Mouse (Mus musculus) layer of hippocampus, adult 8-10 months (tissue): ENCODE results near the gene Fshr. TPM values are rescaled to one million over a fixed set of nuclear protein-coding genes. Genes with fewer than 3 reads are reported as not detected.

Experiments used
- DNase-seq, 2 experiments: peaks; one replicate each; pipeline ENCODE4 v3.0.0; 2022; ENCODE audit warnings: low spot score in 2 of 2
- total RNA-seq, 4 experiments: library from RNA; stranded (reverse); gene quantifications; 2 replicates each; pipeline ENCODE4 v1.2.4; 2022

Fshr gene
- total RNA-seq, 4 experiments from 2014 or later, result not detected

DNA sequence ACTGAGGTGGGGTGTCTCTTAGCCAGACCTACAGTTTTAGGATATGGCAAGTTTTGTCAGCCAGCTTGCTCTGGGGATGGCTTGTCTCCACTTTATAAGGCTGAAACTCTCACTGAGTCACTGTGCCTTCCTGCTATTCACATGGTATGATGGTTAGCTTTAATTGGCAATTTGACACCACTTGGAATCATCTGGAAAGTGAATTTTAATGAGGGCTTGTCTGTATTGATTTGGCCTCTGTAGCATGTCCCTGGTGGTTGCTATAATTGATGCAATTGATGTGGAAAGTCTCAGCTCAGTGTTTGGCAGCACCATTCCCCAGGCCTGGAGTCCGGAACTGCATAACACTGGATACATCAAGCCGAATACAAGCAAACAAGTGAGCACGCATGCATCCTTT is 164.4 kb downstream of the Fshr start:
- DNase-seq, result no peak

- no peak for DNase-seq
Measured at GRCm38 (mm10) chr17:89034627-89035026, 165.8 kb downstream of the Fshr start.

DNA sequence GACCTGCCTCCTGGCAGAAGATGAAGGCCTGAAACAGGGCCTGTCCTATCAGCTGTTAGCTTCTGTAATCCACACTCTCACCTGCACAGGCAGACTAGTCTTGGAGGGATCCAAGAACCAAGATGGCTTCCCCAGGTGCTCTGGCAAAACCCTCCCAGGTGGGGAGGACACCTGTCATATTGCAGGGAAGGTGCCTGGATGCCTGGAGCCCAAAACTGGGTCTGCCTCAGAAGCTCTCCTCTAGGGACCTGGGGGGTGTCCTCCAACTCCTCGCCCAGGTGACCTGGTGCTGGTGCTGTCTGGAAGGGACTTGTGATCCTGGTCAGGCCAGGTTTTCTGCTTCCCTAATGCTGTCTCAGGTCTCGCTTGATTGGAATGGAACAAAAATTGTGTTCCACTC is 167.5 kb downstream of the Fshr start:
- DNase-seq, result no peak

- DNase-seq, result no peak
Measured at GRCm38 (mm10) chr17:89019518-89019917, 181.0 kb downstream of the Fshr start.

DNA sequence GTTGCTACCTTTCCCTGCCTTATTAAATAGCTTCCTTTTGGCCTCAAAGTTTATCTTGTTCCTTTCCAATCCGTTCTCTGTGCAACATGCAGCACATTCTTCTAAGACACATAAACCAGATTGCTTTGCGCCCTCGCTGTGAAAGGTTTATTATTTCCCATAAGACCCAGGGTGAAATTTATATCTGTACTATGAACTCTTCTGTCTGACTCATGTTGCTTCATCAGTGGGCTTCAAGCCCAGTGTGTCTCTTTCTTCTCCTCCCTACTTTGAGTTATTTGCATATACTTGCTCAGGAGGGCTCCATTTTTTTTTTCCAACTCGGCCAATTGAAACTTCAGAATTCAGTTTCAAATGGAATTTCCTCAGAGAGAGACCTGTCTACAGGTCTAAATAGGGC is 183.5 kb downstream of the Fshr start:
- DNase-seq, result no peak

GRCm38 (mm10) chr17:89013691-89014090 is 186.8 kb downstream of the Fshr start:
- no peak for DNase-seq

GRCm38 (mm10) chr17:89009117-89009516 is 191.4 kb downstream of the Fshr start:
- DNase-seq, result no peak

GRCm38 (mm10) chr17:89008680-89009079 is 191.8 kb downstream of the Fshr start:
- no peak for DNase-seq

GRCm38 (mm10) chr17:89005959-89006358 is 194.5 kb downstream of the Fshr start:
- DNase-seq, result no peak

- no peak for DNase-seq
Measured at GRCm38 (mm10) chr17:88999907-89000306, 200.6 kb downstream of the Fshr start.

GRCm38 (mm10) chr17:88998243-88998642 is 202.2 kb downstream of the Fshr start:
- no peak for DNase-seq

DNA sequence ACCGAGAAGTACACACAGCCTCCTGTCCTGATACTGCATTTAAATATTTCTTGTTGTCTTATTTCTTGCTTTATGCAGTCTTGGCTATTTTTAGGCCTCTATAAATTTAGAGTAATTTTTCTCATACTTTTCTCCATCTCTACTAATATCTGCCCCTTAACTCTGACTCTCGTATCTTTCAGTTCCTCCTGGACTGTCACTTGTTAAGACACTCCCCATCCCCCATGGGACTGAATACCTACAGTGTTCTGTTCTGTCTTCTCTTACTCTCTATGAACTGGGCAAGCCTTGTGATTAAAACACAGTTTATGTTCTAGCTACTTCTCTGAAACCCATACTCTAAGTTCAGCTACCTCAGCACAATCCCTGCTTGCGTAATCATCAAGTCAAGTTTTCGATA is 209.2 kb downstream of the Fshr start:
- DNase-seq, result no peak

DNA sequence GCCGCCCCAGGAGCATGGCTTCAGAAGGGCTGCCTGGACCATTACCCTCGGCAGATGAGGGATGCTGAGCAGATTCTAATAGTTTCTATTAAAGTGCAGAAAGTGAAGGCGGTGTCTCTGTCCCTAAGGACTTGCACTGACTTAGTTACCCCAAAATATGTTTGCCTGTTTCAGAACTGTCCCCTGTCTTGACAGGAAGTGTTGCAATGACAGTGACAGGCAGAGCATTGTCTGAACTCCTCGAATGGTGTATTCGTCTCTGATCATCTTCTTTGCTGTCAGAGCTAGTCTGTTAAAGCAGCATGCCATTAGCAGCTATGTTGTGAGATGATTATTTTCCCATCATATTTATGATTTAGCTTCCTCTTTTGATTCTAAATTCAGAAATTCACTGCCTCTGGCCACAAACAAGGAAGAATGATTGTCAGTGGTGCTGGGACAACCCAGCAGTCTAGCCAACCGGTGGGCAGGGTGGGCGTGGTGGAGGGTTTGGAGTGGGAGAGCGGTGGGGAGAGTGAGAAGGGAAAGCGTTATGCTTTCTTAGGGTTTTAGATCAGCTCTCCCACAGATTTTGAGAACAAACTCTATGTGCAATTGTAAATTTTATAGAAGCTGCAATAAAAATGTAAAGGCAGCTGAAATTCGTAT is 219.6 kb downstream of the Fshr start:
- DNase-seq, result no peak

- DNase-seq, result no peak
Measured at GRCm38 (mm10) chr17:88974538-88974937, 225.9 kb downstream of the Fshr start.

GRCm38 (mm10) chr17:88966028-88966427 is 234.4 kb downstream of the Fshr start:
- no peak for DNase-seq

GRCm38 (mm10) chr17:88954011-88954410 is 246.5 kb downstream of the Fshr start:
- DNase-seq, result peak; percentile 64 to 74

- no peak for DNase-seq
Measured at GRCm38 (mm10) chr17:88938153-88938681, 262.3 kb downstream of the Fshr start.

DNA sequence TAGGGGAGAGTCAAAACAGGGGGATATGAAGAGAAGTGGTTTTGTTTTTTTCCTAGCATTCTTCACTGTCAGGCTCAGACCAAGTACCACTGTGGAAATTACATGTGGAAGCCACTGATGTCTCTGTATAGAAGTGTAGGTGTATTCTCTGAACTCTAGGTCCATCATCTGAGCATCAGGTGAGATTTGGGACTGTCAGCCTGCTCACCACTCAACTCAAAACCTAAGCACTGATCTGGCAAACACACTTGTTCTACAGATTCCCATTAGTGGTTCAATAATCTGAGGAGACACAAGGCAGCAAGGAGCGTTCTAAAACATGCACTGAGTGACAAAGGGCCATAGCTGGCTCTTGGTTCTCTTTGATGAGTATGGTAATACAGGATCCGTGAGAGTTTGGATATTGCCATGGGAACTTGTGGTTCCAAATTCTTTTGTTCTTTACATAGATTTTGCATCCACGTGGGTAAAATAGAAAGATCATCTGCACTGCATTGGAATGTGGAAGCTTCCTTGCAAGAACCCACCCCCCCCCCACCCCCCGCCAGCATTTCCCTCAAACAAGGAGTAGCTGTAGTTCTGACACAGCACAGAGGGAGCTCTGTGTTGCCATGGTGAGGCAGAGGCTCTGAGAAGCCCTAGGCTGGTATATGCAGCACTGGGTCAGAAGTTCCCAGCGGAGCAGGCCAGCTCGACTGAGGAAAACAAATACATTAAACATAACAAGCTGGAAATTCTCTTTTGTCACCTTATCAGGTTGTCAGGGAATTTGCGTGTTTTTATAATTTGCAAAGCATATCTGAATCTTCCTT is 262.9 kb downstream of the Fshr start:
- DNase-seq, result no peak

- DNase-seq, result no peak
Measured at GRCm38 (mm10) chr17:88936941-88937340, 263.5 kb downstream of the Fshr start.
